ENCODE assay signal across 10 mouse cellular contexts in the genomic region with DNA sequence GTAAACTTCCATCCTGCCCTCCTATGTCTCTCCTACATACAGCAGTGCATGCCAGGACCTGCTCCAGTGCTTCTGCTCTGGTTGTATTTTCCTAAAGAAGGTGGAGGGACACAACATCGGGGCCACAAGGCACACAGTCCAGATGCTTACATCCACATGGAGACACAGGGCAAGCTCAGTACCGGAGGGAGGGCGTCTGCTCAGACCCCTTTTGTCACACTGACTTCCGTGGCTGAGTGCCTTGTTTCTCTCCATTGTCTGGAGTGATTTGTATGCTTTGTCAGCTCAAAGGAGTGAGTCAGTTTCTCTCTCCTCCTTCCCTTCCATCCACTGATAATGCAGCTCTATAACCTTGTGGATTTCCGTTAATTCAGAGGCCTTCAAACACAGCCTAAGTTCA.
A peak's percentile ranks its signal among the peaks of the same experiment; 100 is the strongest.
DNase-seq lines count a peak whose midpoint lies in the region; ATAC-seq and TF ChIP-seq lines count a peak whose summit lies in the region.
"Had no signal": no experiment of that assay in that cellular context is flagged by ENCODE, and none has a peak within 500 bp of the region (broad histone marks: within the 10 kb centered on the region; RNA-seq: fewer than 3 reads in every experiment).

No protein-coding gene starts in this region.

- no peak for TF ChIP-seq CTCF in stomach, postnatal 0 days (IDR thresholded peaks at IDR 0.05; ENCODE audit: low read depth)

- peaks cover 22% of the 10 kb centered on the region for H3K4me1 ChIP-seq in kidney, embryonic 14.5 days (ENCODE audit: control insufficient read depth, insufficient read depth, low read length)
- no peaks in the 10 kb centered on the region; the same call in 1 of the 2 replicates for H3K4me1 ChIP-seq in stomach, embryonic 15.5 days
- H3K4me1 ChIP-seq in stomach, postnatal 0 days (replicated peaks; ENCODE audit: control insufficient read depth, insufficient read depth) = no peaks in the 10 kb centered on the region
- H3K4me1 ChIP-seq: midbrain, embryonic 15.5 days had no signal

- no peak for TF ChIP-seq EP300 in stomach, postnatal 0 days (optimal IDR thresholded peaks at IDR 0.05)

- no peaks in the 10 kb centered on the region for H3K36me3 ChIP-seq in kidney, embryonic 14.5 days (ENCODE audit: control insufficient read depth, insufficient read depth, low read length)
- H3K36me3 ChIP-seq in stomach, embryonic 15.5 days = no peaks in the 10 kb centered on the region
- H3K36me3 ChIP-seq in stomach, postnatal 0 days (ENCODE audit: control insufficient read depth, insufficient read depth, low read length) = no peaks in the 10 kb centered on the region
- H3K36me3 ChIP-seq: G1E; midbrain, embryonic 15.5 days had no signal

- 43% methylated on average over 5 of the region's 5 CpGs for WGBS in kidney, embryonic 14.5 days
- WGBS in stomach, embryonic 15.5 days = 54% methylated on average over 5 of the region's 5 CpGs
- WGBS in stomach, postnatal 0 days = 59% methylated on average over 5 of the region's 5 CpGs

- no peaks in the 10 kb centered on the region for H3K27me3 ChIP-seq in kidney, embryonic 14.5 days (ENCODE audit: control insufficient read depth, insufficient read depth, low read length)
- no peaks in the 10 kb centered on the region for H3K27me3 ChIP-seq in stomach, embryonic 15.5 days (replicated peaks)
- no peaks in the 10 kb centered on the region for H3K27me3 ChIP-seq in stomach, postnatal 0 days (ENCODE audit: control insufficient read depth, insufficient read depth, low read length)
- H3K27me3 ChIP-seq: midbrain, embryonic 15.5 days had no signal

- H3K4me2 ChIP-seq in kidney, embryonic 14.5 days (replicated peaks; ENCODE audit: low read depth, low read length) = no peak overlapping the region
- H3K4me2 ChIP-seq in stomach, embryonic 15.5 days = no peak overlapping the region
- no peak overlapping the region for H3K4me2 ChIP-seq in stomach, postnatal 0 days (replicated peaks; ENCODE audit: low read depth)
- H3K4me2 ChIP-seq: midbrain, embryonic 15.5 days had no signal

- no peaks in the 10 kb centered on the region for H3K9me3 ChIP-seq in kidney, embryonic 14.5 days (ENCODE audit: control insufficient read depth, low read length)
- no peaks in the 10 kb centered on the region for H3K9me3 ChIP-seq in stomach, embryonic 15.5 days
- H3K9me3 ChIP-seq in stomach, postnatal 0 days (ENCODE audit: control insufficient read depth, low read length) = no peaks in the 10 kb centered on the region
- H3K9me3 ChIP-seq: G1E; midbrain, embryonic 15.5 days had no signal

- peak; percentile 65 for ATAC-seq in kidney, embryonic 14.5 days (ENCODE audit: low FRiP score, low TSS enrichment)
- no peak for ATAC-seq in stomach, embryonic 15.5 days (ENCODE audit: insufficient read depth, low FRiP score, low read depth)
- ATAC-seq in stomach, postnatal 0 days (ENCODE audit: low FRiP score, low TSS enrichment) = no peak
- ATAC-seq: forebrain, embryonic 16.5 days; midbrain, embryonic 15.5 days had no signal

- H3K9ac ChIP-seq in kidney, embryonic 14.5 days (ENCODE audit: low read depth, low read length) = no peak overlapping the region
- H3K9ac ChIP-seq in stomach, embryonic 15.5 days = no peak overlapping the region
- no peak overlapping the region for H3K9ac ChIP-seq in stomach, postnatal 0 days (ENCODE audit: low read length)
- H3K9ac ChIP-seq: midbrain, embryonic 15.5 days had no signal

- no peak for DNase-seq in kidney, adult 8-10 months
- DNase-seq in stomach, postnatal 0 days (ENCODE audit: low spot score) = no peak
- peak; percentile 21 for DNase-seq in kidney, postnatal 14 days
- DNase-seq in thymus, postnatal 36 days = peak; percentile 7 to 15
- DNase-seq in ovary, postnatal 14 days (ENCODE audit: low spot score) = no peak

- H3K27ac ChIP-seq in kidney, embryonic 14.5 days (ENCODE audit: low read depth, low read length) = 0 out of 2 replicates have a peak overlapping the region, but pooled peaks have one; percentile 3
- H3K27ac ChIP-seq in stomach, embryonic 15.5 days = 0 out of 2 replicates have a peak overlapping the region, but pooled peaks have one; percentile 35
- no peak overlapping the region for H3K27ac ChIP-seq in stomach, postnatal 0 days (replicated peaks)
- H3K27ac ChIP-seq: midbrain, embryonic 15.5 days had no signal

- no peak overlapping the region for H3K4me3 ChIP-seq in kidney, embryonic 14.5 days (ENCODE audit: low read length)
- H3K4me3 ChIP-seq in stomach, embryonic 15.5 days (replicated peaks) = no peak overlapping the region
- H3K4me3 ChIP-seq in stomach, postnatal 0 days (ENCODE audit: low read depth, low read length) = no peak overlapping the region
- H3K4me3 ChIP-seq: midbrain, embryonic 15.5 days had no signal

Comparison
In these comparisons a context has a peak if more than half of its experiments do, and no peak if none do; other contexts are left out.
1. DNase-seq: peak in kidney, postnatal 14 days (single experiment) and thymus, postnatal 36 days (2 of 2); none in kidney, adult 8-10 months (0 of 2), stomach, postnatal 0 days (single experiment) and ovary, postnatal 14 days (single experiment).